Comparison of ENCODE assay signal across 8 mouse cellular contexts in the genomic region with DNA sequence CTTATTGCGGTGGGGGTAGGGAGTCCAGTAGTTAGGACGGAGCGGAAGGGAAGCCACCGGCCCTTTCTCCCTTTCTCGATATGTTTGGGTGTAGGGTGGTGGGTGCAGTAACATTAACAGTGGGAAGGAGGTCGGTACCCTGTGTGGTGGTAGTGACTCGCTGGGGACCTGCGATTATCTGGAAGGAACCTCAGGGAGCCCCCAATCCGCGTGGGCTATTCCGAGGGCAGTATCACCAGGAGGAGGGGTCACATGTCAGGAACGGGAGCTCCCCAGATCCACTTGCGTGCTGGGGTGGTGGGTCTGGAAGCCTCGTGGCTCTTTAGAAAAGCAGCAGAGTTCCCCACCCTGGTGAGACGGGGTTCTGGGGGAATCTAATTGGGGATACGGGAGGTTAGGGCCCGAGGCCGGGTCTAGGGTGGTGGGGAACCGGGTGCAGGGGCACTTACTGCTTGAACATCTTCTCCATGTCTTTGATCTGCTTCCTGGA. TPM values are rescaled to one million over a fixed set of nuclear protein-coding genes. Genes with fewer than 3 reads are reported as not detected.
DNase-seq lines count a peak whose midpoint lies in the region; ATAC-seq and TF ChIP-seq lines count a peak whose summit lies in the region.

No protein-coding gene starts in this region.

- peak; percentile 8; the same call in 1 of the 2 replicates for ATAC-seq in hindbrain, embryonic 15.5 days (ENCODE audit: low FRiP score, low read depth)
- peak; percentile 24 for ATAC-seq in midbrain, embryonic 15.5 days (replicated peaks)

- H3K27me3 ChIP-seq in hindbrain, embryonic 15.5 days, result no peaks in the 10 kb centered on the region
- no peaks in the 10 kb centered on the region for H3K27me3 ChIP-seq in midbrain, embryonic 15.5 days (replicated peaks)

- intact Hi-C loops in left cerebral cortex, adult 2 months (cut with DNase I), result loop anchor here (2.0 to 5.0 kb wide), 2 partner anchors 79 to 337 kb away; partner anchors contain the start of gene Spen

- TF ChIP-seq POLR2A in bone marrow, adult 2 months (IDR thresholded peaks at IDR 0.05; ENCODE audit: borderline replicate concordance, control insufficient read depth, low read depth, low read length), result peak; percentile 24; the same call in 1 of the 2 replicates

- 1% methylated on average over 19 of the region's 19 CpGs for WGBS in bone marrow, adult 2 months
- under 1% methylated on average over 19 of the region's 19 CpGs for WGBS in hindbrain, embryonic 15.5 days
- under 1% methylated on average over 19 of the region's 19 CpGs for WGBS in midbrain, embryonic 15.5 days

- H3K9ac ChIP-seq in hindbrain, embryonic 15.5 days, result peak overlapping the region; percentile 76
- peak overlapping the region; percentile 86 for H3K9ac ChIP-seq in midbrain, embryonic 15.5 days

- no peak for TF ChIP-seq CTCF in left cerebral cortex, adult 2 months (IDR thresholded peaks at IDR 0.05)
- TF ChIP-seq CTCF in bone marrow, adult 2 months (IDR thresholded peaks at IDR 0.05; ENCODE audit: control insufficient read depth, insufficient read depth, low read length), result no peak

- peak overlapping the region; percentile 86 for H3K4me3 ChIP-seq in left cerebral cortex, adult 2 months
- peak overlapping the region; percentile 83 for H3K4me3 ChIP-seq in bone marrow, adult 2 months (replicated peaks; ENCODE audit: control insufficient read depth, low read depth, low read length)
- H3K4me3 ChIP-seq in hindbrain, embryonic 15.5 days, result peak overlapping the region; percentile 64
- peak overlapping the region; percentile 80 for H3K4me3 ChIP-seq in midbrain, embryonic 15.5 days

- peak overlapping the region; percentile 96 for H3K27ac ChIP-seq in left cerebral cortex, adult 2 months
- H3K27ac ChIP-seq in bone marrow, adult 2 months (ENCODE audit: control insufficient read depth, insufficient read depth, low read depth, low read length, poor library complexity), result peak overlapping the region; percentile 55; the same call in 1 of the 2 replicates
- H3K27ac ChIP-seq in hindbrain, embryonic 15.5 days (replicated peaks), result peak overlapping the region; percentile 82
- peak overlapping the region; percentile 84 for H3K27ac ChIP-seq in midbrain, embryonic 15.5 days

- no peaks in the 10 kb centered on the region for H3K9me3 ChIP-seq in hindbrain, embryonic 15.5 days
- H3K9me3 ChIP-seq in midbrain, embryonic 15.5 days, result no peaks in the 10 kb centered on the region

- H3K4me2 ChIP-seq in hindbrain, embryonic 15.5 days, result peak overlapping the region; percentile 91
- H3K4me2 ChIP-seq in midbrain, embryonic 15.5 days, result peak overlapping the region; percentile 74

- DNase-seq in left cerebral cortex, adult 2 months (ENCODE audit: extremely low spot score in 1 of 2, low spot score in 2 of 2), result no peak
- no peak for DNase-seq in left cerebral cortex, adult 9 months (ENCODE audit: low spot score in 2 of 2)
- DNase-seq in testis, postnatal 10 days (ENCODE audit: low spot score), result no peak
- DNase-seq in ovary, adult 18-20 months (ENCODE audit: low spot score), result no peak
- no peak for DNase-seq in cerebellum, adult 11-12 months

- no peaks in the 10 kb centered on the region for H3K36me3 ChIP-seq in hindbrain, embryonic 15.5 days
- no peaks in the 10 kb centered on the region for H3K36me3 ChIP-seq in midbrain, embryonic 15.5 days (replicated peaks)

- H3K4me1 ChIP-seq in bone marrow, adult 2 months (ENCODE audit: control insufficient read depth, insufficient read depth, low read length), result peaks cover 4% of the 10 kb centered on the region
- peaks cover 61% of the 10 kb centered on the region for H3K4me1 ChIP-seq in hindbrain, embryonic 15.5 days (replicated peaks)
- H3K4me1 ChIP-seq in midbrain, embryonic 15.5 days, result peaks cover 54% of the 10 kb centered on the region

RNA-seq across cellular contexts. Expression of gene Efhd2, which starts 0.6 kb away (rescaled TPM):
- 100 to 1,000 TPM; 271 to 279 TPM for total RNA-seq in left cerebral cortex, adult 2 months (2021)
- 15.9 and 23.8 TPM in 2 replicates for polyA plus RNA-seq in bone marrow, adult 2 months (2011; ENCODE audit: insufficient read depth, insufficient read length, low replicate concordance, missing spikeins)
- 77.8 and 83.5 TPM in 2 replicates for polyA plus RNA-seq in hindbrain, embryonic 15.5 days (2015; fragmentation: Nextera tagmentation; extraction: Ambion mirVana)
- 71.5 and 82.6 TPM in 2 replicates for polyA plus RNA-seq in midbrain, embryonic 15.5 days (2015; fragmentation: Nextera tagmentation; extraction: Ambion mirVana)

RNA-seq across cellular contexts. Expression of gene Ctrc, which starts 28.0 kb away (rescaled TPM):
- total RNA-seq in left cerebral cortex, adult 2 months (2021), result not detected
- polyA plus RNA-seq in bone marrow, adult 2 months (2011; ENCODE audit: insufficient read depth, insufficient read length, low replicate concordance, missing spikeins), result not detected in 2 replicates
- not detected in 2 replicates for polyA plus RNA-seq in hindbrain, embryonic 15.5 days (2015; fragmentation: Nextera tagmentation; extraction: Ambion mirVana)
- not detected in 2 replicates for polyA plus RNA-seq in midbrain, embryonic 15.5 days (2015; fragmentation: Nextera tagmentation; extraction: Ambion mirVana)

RNA-seq across cellular contexts. Expression of gene Cela2a, which starts 48.2 kb away (rescaled TPM):
- not detected for total RNA-seq in left cerebral cortex, adult 2 months (2021)
- not detected in 2 replicates for polyA plus RNA-seq in bone marrow, adult 2 months (2011; ENCODE audit: insufficient read depth, insufficient read length, low replicate concordance, missing spikeins)
- 0.18 TPM in 1 of 2 replicates, not detected in the other for polyA plus RNA-seq in hindbrain, embryonic 15.5 days (2015; fragmentation: Nextera tagmentation; extraction: Ambion mirVana)
- polyA plus RNA-seq in midbrain, embryonic 15.5 days (2015; fragmentation: Nextera tagmentation; extraction: Ambion mirVana), result 0.36 and 0.43 TPM in 2 replicates
